Mouse (Mus musculus) limb, embryonic 11.5 days (tissue): ENCODE data around the gene Serinc2. TPM values are rescaled to one million over a fixed set of nuclear protein-coding genes. Genes with fewer than 3 reads are reported as not detected.

Source experiments
- ATAC-seq: fragments of 200-750 bp; cut with Nextera tagmentation; 2 replicates; pipeline ENCODE4 v1.8.0; 2017; ENCODE audit warnings: low read depth; ENCODE audit not compliant: insufficient number of reproducible peaks, low FRiP score, low TSS enrichment
- DNase-seq: peaks from one replicate; pipeline ENCODE4 v3.0.0-alpha.2; 2015; ENCODE audit warnings: low spot score
- H3K27ac ChIP-seq: fragments of 300-500 bp; sonication (generic); replicated peaks from 2 replicates; pipeline ENCODE4 v1.5.1; 2014; ENCODE audit warnings: low read depth, mild to moderate bottlenecking, low read length
- H3K27me3 ChIP-seq: fragments of 300-500 bp; sonication (generic); 2 replicates; pipeline ENCODE4 v1.6.1; 2014; ENCODE audit warnings: mild to moderate bottlenecking, low read length, mixed read lengths; ENCODE audit not compliant: control insufficient read depth, insufficient read depth
- H3K36me3 ChIP-seq: fragments of 300-500 bp; sonication (generic); 2 replicates; pipeline ENCODE4 v1.6.1; 2014; ENCODE audit warnings: mild to moderate bottlenecking, low read length, moderate library complexity, mixed read lengths; ENCODE audit not compliant: control insufficient read depth, insufficient read depth
- H3K4me1 ChIP-seq: fragments of 300-500 bp; sonication (generic); 2 replicates; pipeline ENCODE4 v1.6.1; 2014; ENCODE audit warnings: low read length, mixed read lengths; ENCODE audit not compliant: control insufficient read depth, insufficient read depth
- H3K4me2 ChIP-seq: fragments of 300-500 bp; sonication (generic); 2 replicates; pipeline ENCODE4 v1.6.1; 2014; ENCODE audit warnings: low read depth, mild to moderate bottlenecking, moderate library complexity; ENCODE audit not compliant: severe bottlenecking
- H3K4me3 ChIP-seq: fragments of 300-500 bp; sonication (generic); 2 replicates; pipeline ENCODE4 v1.5.1; 2014; ENCODE audit warnings: low read depth, low read length
- H3K9ac ChIP-seq: fragments of 300-500 bp; sonication (generic); 2 replicates; pipeline ENCODE4 v1.6.1; 2014; ENCODE audit warnings: mild to moderate bottlenecking, low read length
- H3K9me3 ChIP-seq: fragments of 300-500 bp; sonication (generic); 2 replicates; pipeline ENCODE4 v1.6.1; 2016; ENCODE audit warnings: low read length; ENCODE audit not compliant: control insufficient read depth
- WGBS: fragments of 180-500 bp; shearing (Covaris S2); extraction: QIAGEN DNeasy Blood & Tissue Kit; methylation state at CpG from one replicate; pipeline ENCODE4 v1.1.7; 2014; 5-methylcytosine and 5-hydroxymethylcytosine counted together
- polyA plus RNA-seq: library from polyadenylated mRNA; unstranded; fragments of >200 nt; fragmentation: Nextera tagmentation; extraction: Ambion mirVana; gene quantifications from 2 replicates; pipeline ENCODE4 v1.2.1, GENCODE M21; 2014

Gene Serinc2
- polyA plus RNA-seq, 1 experiment from 2014 or later: 136 TPM

DNA sequence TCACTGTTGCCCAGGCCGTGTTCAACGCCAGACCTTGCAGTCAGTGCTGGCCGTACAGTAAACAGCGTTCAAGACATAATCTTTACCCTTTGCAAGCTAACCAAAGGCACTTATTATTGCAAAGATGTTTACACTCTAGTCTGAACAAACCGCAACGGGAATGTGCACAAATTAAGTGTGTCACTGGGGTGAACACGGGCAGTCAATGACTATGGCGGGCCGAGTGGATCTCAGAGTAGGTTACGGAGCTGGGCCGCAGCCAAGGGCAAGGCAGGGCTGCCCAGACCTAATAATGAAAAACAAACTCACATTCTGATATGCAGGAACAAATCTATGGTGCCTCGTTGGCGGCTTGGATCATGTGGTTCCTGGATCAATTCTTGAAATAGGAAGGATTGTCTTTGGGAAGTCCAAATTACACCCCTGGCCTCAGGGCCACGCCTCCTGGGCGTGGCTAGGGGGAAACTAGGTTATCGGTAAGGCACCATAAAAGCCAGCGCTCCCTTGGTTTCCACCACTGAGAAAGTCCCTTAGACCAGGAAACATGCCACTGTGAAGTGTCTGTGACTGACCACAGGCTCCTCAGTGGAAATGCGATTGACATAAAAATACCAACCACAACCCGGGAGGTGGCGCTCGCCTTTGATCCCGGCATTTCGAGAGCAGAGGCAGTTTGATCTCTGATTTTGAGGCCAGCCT is 16.2 kb upstream of the Serinc2 start:
- H3K27ac ChIP-seq: no peak overlapping the region
- no peaks in the 10 kb centered on the region for H3K9me3 ChIP-seq
- no peak overlapping the region for H3K9ac ChIP-seq
- no peaks in the 10 kb centered on the region for H3K36me3 ChIP-seq
- no peak overlapping the region for H3K4me3 ChIP-seq
- H3K4me1 ChIP-seq: no peaks in the 10 kb centered on the region
- DNase-seq (peak; percentile 59), ATAC-seq (no peak)
- no peak overlapping the region for H3K4me2 ChIP-seq
- 51% methylated on average over 23 of the region's 23 CpGs for WGBS
- no peaks in the 10 kb centered on the region for H3K27me3 ChIP-seq

GRCm38 (mm10) chr4:130294513-130294912 is 15.5 kb upstream of the Serinc2 start:
- no peak overlapping the region for H3K4me2 ChIP-seq
- DNase-seq (no peak), ATAC-seq (no peak)
- no peaks in the 10 kb centered on the region for H3K36me3 ChIP-seq
- H3K27ac ChIP-seq: no peak overlapping the region
- WGBS: 88% methylated on average over 8 of the region's 8 CpGs
- H3K4me3 ChIP-seq: no peak overlapping the region
- no peak overlapping the region for H3K9ac ChIP-seq
- no peaks in the 10 kb centered on the region for H3K27me3 ChIP-seq
- H3K9me3 ChIP-seq: no peaks in the 10 kb centered on the region
- H3K4me1 ChIP-seq: no peaks in the 10 kb centered on the region

- ATAC-seq (0 out of 2 replicates have a peak, but pooled peaks have one; percentile 39), DNase-seq (peak; percentile 94)
- Histone ChIP-seq H3K27ac (no peak overlapping the region), H3K4me2 (no peak overlapping the region), H3K4me1 (no peaks in the 10 kb centered on the region), H3K4me3 (no peak overlapping the region), H3K9ac (no peak overlapping the region), H3K9me3 (no peaks in the 10 kb centered on the region), H3K36me3 (no peaks in the 10 kb centered on the region), H3K27me3 (no peaks in the 10 kb centered on the region)
- 8% methylated on average over 4 of the region's 4 CpGs for WGBS
These were observed 13.3 kb upstream of the Serinc2 start for GRCm38 (mm10) chr4:130292271-130292670.

GRCm38 (mm10) chr4:130289824-130290223 is 10.8 kb upstream of the Serinc2 start:
- Histone ChIP-seq H3K27ac (no peak overlapping the region), H3K4me3 (no peak overlapping the region), H3K36me3 (no peaks in the 10 kb centered on the region), H3K9me3 (no peaks in the 10 kb centered on the region), H3K9ac (no peak overlapping the region), H3K27me3 (no peaks in the 10 kb centered on the region), H3K4me1 (no peaks in the 10 kb centered on the region), H3K4me2 (no peak overlapping the region)
- DNase-seq (no peak), ATAC-seq (no peak)
- 72% methylated on average over 3 of the region's 3 CpGs for WGBS

DNA sequence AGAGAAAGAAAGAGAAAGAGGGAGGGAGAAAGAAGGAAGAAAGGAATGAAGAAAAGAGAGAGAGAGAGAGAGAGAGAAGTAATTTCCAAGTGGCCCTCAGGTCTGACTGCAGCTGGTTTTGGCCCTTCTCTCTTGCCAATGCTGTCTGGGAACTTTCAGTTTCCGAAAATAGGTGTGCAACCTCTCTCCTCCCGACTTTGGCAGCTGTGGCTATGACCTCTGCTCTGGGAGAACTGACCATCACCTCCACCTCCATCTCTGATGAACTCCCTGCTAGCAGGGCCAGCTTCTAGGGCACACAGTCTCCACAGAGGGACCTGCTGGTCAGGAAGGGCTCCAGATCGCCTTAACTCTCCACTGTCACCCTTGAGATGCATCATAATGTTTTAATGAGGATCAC is 7.5 kb upstream of the Serinc2 start:
- DNase-seq (no peak), ATAC-seq (no peak)
- no peak overlapping the region for H3K9ac ChIP-seq
- no peaks in the 10 kb centered on the region for H3K36me3 ChIP-seq
- 33% methylated on average over 3 of the region's 3 CpGs for WGBS
- no peaks in the 10 kb centered on the region for H3K27me3 ChIP-seq
- no peak overlapping the region for H3K4me2 ChIP-seq
- H3K9me3 ChIP-seq: no peaks in the 10 kb centered on the region
- no peak overlapping the region for H3K4me3 ChIP-seq
- no peak overlapping the region for H3K27ac ChIP-seq
- H3K4me1 ChIP-seq: no peaks in the 10 kb centered on the region

DNA sequence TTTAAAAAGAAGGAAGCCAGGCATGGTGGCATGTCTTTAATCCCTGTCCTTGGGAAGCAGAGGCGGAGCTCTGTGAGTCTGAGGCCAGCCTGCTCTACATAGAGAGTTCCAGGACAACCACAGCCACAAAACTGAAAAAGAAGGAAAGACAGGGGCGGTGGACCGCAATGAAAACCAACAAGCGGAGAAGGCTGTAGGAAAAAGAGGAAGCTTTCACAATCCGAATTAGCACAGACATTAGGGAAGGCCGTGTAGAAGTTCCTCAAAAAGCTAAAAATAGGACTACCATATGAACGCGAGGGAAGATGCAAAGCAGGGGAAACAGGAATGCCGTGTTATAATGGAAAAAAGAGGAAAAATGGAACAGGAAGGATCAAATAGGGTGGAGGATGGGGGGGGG is 4.8 kb upstream of the Serinc2 start:
- DNase-seq (no peak), ATAC-seq (no peak)
- H3K9me3 ChIP-seq: no peaks in the 10 kb centered on the region
- no peak overlapping the region for H3K9ac ChIP-seq
- no peaks in the 10 kb centered on the region for H3K36me3 ChIP-seq
- no peak overlapping the region for H3K4me3 ChIP-seq
- no peaks in the 10 kb centered on the region for H3K4me1 ChIP-seq
- WGBS: 87% methylated on average over 9 of the region's 9 CpGs
- H3K27ac ChIP-seq: no peak overlapping the region
- no peaks in the 10 kb centered on the region for H3K27me3 ChIP-seq
- no peak overlapping the region for H3K4me2 ChIP-seq

DNA sequence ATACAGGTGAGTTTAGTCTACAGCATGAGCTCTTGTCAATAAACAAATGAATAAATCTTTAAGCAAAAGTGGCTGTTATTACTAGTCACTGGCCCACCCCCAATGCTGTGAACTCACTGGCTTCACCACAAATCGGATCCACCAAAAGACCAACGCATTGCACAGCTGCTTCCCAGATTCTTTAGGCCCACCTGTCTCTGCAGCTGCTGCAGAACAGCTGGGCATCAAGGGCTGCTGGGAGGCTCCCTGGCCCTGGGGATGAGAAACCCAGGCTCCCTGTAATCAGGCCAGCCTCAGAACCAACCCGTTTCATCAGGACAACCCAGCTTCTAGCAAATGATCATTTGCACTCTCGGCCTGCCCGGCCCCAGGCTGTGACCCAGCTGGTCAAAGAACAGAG is 3.9 kb upstream of the Serinc2 start:
- Histone ChIP-seq H3K27ac (no peak overlapping the region), H3K4me3 (no peak overlapping the region), H3K36me3 (no peaks in the 10 kb centered on the region), H3K9ac (no peak overlapping the region), H3K27me3 (no peaks in the 10 kb centered on the region), H3K4me1 (no peaks in the 10 kb centered on the region), H3K4me2 (no peak overlapping the region), H3K9me3 (no peaks in the 10 kb centered on the region)
- no peak for DNase-seq
- ATAC-seq: no peak
- 54% methylated on average over 5 of the region's 5 CpGs for WGBS

- Histone ChIP-seq H3K36me3 (no peaks in the 10 kb centered on the region), H3K4me3 (no peak overlapping the region), H3K27me3 (0 out of 2 replicates have a peak, but pooled peaks cover 5% of the 10 kb centered on the region), H3K4me1 (peaks cover 6% of the 10 kb centered on the region; the same call in 1 of the 2 replicates), H3K4me2 (no peak overlapping the region), H3K9me3 (no peaks in the 10 kb centered on the region), H3K9ac (no peak overlapping the region), H3K27ac (no peak overlapping the region)
- DNase-seq (no peak), ATAC-seq (no peak)
- WGBS: 52% methylated on average over 7 of the region's 7 CpGs
These were observed 2.3 kb downstream of the Serinc2 start for GRCm38 (mm10) chr4:130276573-130277176.

- Histone ChIP-seq H3K27me3 (0 out of 2 replicates have a peak, but pooled peaks cover 5% of the 10 kb centered on the region), H3K9me3 (no peaks in the 10 kb centered on the region), H3K4me3 (peak overlapping the region; percentile 79), H3K4me1 (peaks cover 6% of the 10 kb centered on the region; the same call in 1 of the 2 replicates), H3K4me2 (peak overlapping the region; percentile 84), H3K9ac (no peak overlapping the region), H3K36me3 (no peaks in the 10 kb centered on the region), H3K27ac (no peak overlapping the region)
- 52% methylated on average over 5 of the region's 5 CpGs for WGBS
- ATAC-seq: no peak
- no peak for DNase-seq
These were observed 3.2 kb downstream of the Serinc2 start for GRCm38 (mm10) chr4:130275823-130276105.
